In the genomic region with DNA sequence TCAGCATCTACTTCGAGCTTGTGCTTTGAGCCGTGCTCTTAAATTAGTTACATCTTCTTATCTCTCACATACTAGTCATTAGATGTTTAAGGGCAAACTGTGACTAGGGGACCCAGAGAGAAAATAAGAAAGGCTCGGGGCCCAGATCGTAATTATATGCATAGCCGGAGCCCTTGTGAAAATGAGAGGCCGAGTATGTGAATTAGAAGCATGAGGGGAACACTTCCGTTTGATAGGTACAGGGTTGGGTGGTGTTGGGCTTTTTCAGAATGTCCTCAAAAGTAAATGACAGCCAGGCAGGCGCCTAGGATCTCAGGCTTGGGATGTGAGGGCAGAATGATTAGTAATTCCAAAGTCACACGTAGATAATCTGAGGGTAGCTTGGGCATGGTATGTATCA, we compare ENCODE assay signal across 7 mouse cellular contexts. TPM values are rescaled to one million over a fixed set of nuclear protein-coding genes. Genes with fewer than 3 reads are reported as not detected.
DNase-seq lines count a peak whose midpoint lies in the region; ATAC-seq and TF ChIP-seq lines count a peak whose summit lies in the region.

No protein-coding gene starts in this region.

- WGBS in limb, embryonic 15.5 days = 27% methylated on average over 9 of the region's 9 CpGs

- ATAC-seq in limb, embryonic 15.5 days (ENCODE audit: insufficient number of reproducible peaks, low FRiP score, low TSS enrichment, low read depth) = no peak

- H3K4me3 ChIP-seq in testis, adult 2 months (ENCODE audit: control insufficient read depth, low read depth, low read length) = peak overlapping the region; percentile 100
- peak overlapping the region; percentile 78 for H3K4me3 ChIP-seq in embryonic fibroblast, embryonic 13.5 days (ENCODE audit: insufficient read depth, low read length)
- H3K4me3 ChIP-seq in limb, embryonic 15.5 days = peak overlapping the region; percentile 76

- peak overlapping the region; percentile 69 for H3K9ac ChIP-seq in limb, embryonic 15.5 days

- no peak for TF ChIP-seq CTCF in testis, adult 2 months (IDR thresholded peaks at IDR 0.05; ENCODE audit: control insufficient read depth, insufficient read depth, insufficient replicate concordance, low read depth, low read length)
- no peak for TF ChIP-seq CTCF in embryonic fibroblast, embryonic 13.5 days (IDR thresholded peaks at IDR 0.05; ENCODE audit: borderline replicate concordance, insufficient read depth, low read length)

- no peaks in the 10 kb centered on the region; the same call in 1 of the 2 replicates for H3K4me1 ChIP-seq in testis, adult 2 months (ENCODE audit: control insufficient read depth, insufficient read depth, low read length)
- H3K4me1 ChIP-seq in embryonic fibroblast, embryonic 13.5 days (ENCODE audit: control insufficient read depth, insufficient read depth, low read length) = no peaks in the 10 kb centered on the region
- H3K4me1 ChIP-seq in limb, embryonic 15.5 days = peaks cover 9% of the 10 kb centered on the region; the same call in 1 of the 2 replicates

- peaks cover 7% of the 10 kb centered on the region; the same call in 1 of the 2 replicates for H3K36me3 ChIP-seq in testis, adult 2 months (ENCODE audit: control insufficient read depth, insufficient read depth, low read length)
- H3K36me3 ChIP-seq in limb, embryonic 15.5 days = peaks cover 34% of the 10 kb centered on the region

- peak overlapping the region; percentile 67 for H3K4me2 ChIP-seq in limb, embryonic 15.5 days

- DNase-seq in testis, postnatal 14 days (ENCODE audit: low spot score) = no peak
- DNase-seq in embryo, embryonic 10.5 days (ENCODE audit: low spot score) = no peak
- no peak for DNase-seq in right cerebral cortex, postnatal 14 days
- no peak for DNase-seq in embryo, embryonic 10 days (ENCODE audit: low spot score)

- TF ChIP-seq POLR2A in testis, adult 2 months (IDR thresholded peaks at IDR 0.05; ENCODE audit: control insufficient read depth, low read depth, low read length) = no peak
- TF ChIP-seq POLR2A in embryonic fibroblast, embryonic 13.5 days (IDR thresholded peaks at IDR 0.05; ENCODE audit: low read depth, low read length) = no peak

- H3K27ac ChIP-seq in testis, adult 2 months (ENCODE audit: control insufficient read depth, insufficient read depth, low read depth, low read length) = no peak overlapping the region
- no peak overlapping the region for H3K27ac ChIP-seq in embryonic fibroblast, embryonic 13.5 days (ENCODE audit: insufficient read depth, low read length)
- peak overlapping the region; percentile 62; the same call in 1 of the 2 replicates for H3K27ac ChIP-seq in limb, embryonic 15.5 days

- no peaks in the 10 kb centered on the region for H3K9me3 ChIP-seq in limb, embryonic 15.5 days

- no peaks in the 10 kb centered on the region for H3K27me3 ChIP-seq in testis, adult 2 months (ENCODE audit: control insufficient read depth, insufficient read depth, low read length)
- H3K27me3 ChIP-seq in limb, embryonic 15.5 days = no peaks in the 10 kb centered on the region

RNA-seq across cellular contexts. Expression of a gene that starts 0.9 kb away (rescaled TPM):
- polyA plus RNA-seq in testis, adult 2 months (2012; rRNA removed) = 21.0 and 21.3 TPM in 2 replicates
- polyA plus RNA-seq in embryonic fibroblast, embryonic 13.5 days (2011; ENCODE audit: insufficient read length, low read depth, missing spikeins) = 27.1 and 29.4 TPM in 2 replicates
- 27.2 and 34.7 TPM in 2 replicates for polyA plus RNA-seq in limb, embryonic 15.5 days (2015; fragmentation: Nextera tagmentation; extraction: Ambion mirVana)

RNA-seq across cellular contexts. Expression of a gene that starts 51.6 kb away (rescaled TPM):
- polyA plus RNA-seq in testis, adult 2 months (2012; rRNA removed) = 0.53 and 1.1 TPM in 2 replicates
- polyA plus RNA-seq in embryonic fibroblast, embryonic 13.5 days (2011; ENCODE audit: insufficient read length, low read depth, missing spikeins) = 17.3 and 43.6 TPM in 2 replicates
- polyA plus RNA-seq in limb, embryonic 15.5 days (2015; fragmentation: Nextera tagmentation; extraction: Ambion mirVana) = 10.3 and 10.8 TPM in 2 replicates
